Mouse (Mus musculus): ENCODE results near the gene Arhgef7. TPM values are rescaled to one million over a fixed set of nuclear protein-coding genes. Genes with fewer than 3 reads are reported as not detected.

Gene Arhgef7
- polyA plus RNA-seq (2014; fragmentation: Nextera tagmentation; extraction: Ambion mirVana): 54.3 and 57.0 TPM in 2 replicates

DNA sequence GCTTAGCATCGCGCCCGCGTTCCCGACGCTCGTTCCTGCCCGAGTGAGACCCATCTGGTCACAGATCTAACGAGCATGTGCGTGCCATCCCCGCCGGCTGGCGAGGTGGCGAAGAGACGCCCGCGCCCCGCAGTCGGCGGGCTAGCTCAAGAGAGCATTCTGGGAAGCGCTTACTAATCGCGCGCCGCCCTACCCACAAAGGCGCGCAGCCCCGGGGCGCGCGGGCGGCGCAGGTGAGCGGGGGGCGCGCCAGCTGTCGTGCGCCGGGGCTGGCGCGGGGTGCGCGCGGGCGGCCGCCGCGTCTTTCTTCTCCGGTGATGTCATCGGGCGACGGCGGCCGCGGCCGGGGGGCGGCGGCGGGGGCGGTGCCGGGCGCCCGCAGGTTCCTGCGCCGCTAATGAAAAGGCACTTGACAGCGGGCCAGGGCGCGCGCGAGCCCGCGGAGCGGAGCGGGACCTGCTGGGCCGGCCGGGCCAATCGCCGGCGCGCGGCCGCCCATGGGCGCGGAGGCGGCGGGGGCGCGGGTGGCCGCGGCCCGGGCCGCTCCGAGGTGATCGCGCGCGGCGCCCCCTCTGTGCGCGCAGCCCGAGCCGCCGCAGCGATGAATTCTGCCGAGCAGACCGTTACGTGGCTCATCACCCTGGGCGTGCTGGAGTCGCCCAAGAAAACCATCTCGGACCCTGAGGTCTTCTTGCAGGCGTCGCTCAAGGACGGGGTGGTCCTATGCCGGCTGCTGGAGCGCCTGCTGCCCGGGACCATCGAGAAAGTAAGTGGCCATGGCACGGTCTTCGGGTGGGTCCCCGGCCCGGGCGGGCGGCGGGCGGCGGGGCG is at the start of gene Arhgef7:
Gene Arhgef7, plus strand, starts transcription at position 71 of the 831 bp plus-strand sequence.
- Histone ChIP-seq H3K9me3 (ENCODE audit: control insufficient read depth, low read length) (no peaks in the 10 kb centered on the region), H3K36me3 (ENCODE audit: control insufficient read depth, insufficient read depth, low read length) (no peaks in the 10 kb centered on the region), H3K4me2 (replicated peaks; ENCODE audit: low read depth, low read length) (peak within 1 kb of the TSS; percentile 54), H3K9ac (ENCODE audit: low read depth, low read length) (peak within 1 kb of the TSS; percentile 83), H3K4me1 (replicated peaks; ENCODE audit: control insufficient read depth, insufficient read depth, low read length) (peaks cover 2% of the 10 kb centered on the region; the same call in 1 of the 2 replicates), H3K27me3 (ENCODE audit: control insufficient read depth, insufficient read depth, low read length) (peaks cover 3% of the 10 kb centered on the region; the same call in 1 of the 2 replicates), H3K4me3 (ENCODE audit: low read depth, low read length) (peak within 1 kb of the TSS; percentile 57), H3K27ac (ENCODE audit: low read depth, low read length) (peak within 1 kb of the TSS; percentile 99)
- ATAC-seq (ENCODE audit: low FRiP score) (peak; percentile 91), DNase-seq (ENCODE audit: low spot score) (peak; percentile 89)
- under 1% methylated on average over 81 of the region's 127 CpGs for WGBS

DNA sequence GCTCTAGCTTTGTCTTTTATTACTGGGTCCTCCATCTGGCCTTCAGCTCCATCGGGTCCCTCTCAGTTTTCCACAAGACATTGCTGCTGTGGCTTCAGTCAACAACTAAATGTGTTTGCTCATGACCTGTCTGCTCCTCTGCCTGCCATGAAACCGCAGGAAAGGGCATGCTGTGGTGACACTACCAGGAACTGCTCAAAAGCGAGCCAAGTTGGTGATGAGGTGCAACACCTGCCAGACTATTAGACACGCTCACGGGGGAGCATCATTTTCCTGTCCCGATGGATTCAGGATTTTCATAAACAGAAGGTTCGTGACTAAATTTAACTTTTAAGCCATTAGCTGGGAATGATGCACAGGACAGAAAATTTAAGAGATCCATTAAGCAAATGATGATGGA is 43.0 kb upstream of the Arhgef7 start:
- no peaks in the 10 kb centered on the region for H3K36me3 ChIP-seq (ENCODE audit: control insufficient read depth, insufficient read depth, low read length)
- 91% methylated on average over 7 of the region's 7 CpGs for WGBS

DNA sequence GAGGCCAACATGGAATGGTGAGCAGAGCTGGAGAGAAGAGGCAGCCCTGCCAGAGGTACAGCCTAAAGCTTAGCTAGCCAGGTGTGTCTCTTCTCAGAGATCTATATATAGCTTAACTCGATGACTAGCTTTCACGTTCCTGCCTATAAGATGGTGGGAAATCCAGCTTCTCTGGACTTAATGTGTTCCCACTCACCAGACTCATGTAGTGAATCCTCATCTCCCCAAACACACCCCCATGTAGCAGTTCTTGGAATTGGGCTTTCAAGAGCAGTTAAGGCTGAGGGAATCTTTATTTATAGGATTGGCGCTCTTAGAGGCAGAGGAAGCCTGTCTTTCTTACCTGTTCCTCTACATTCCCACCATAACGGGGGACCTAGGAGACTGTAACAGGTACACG is 40.3 kb upstream of the Arhgef7 start:
- Histone ChIP-seq H3K9ac (ENCODE audit: low read depth, low read length) (no peak overlapping the region), H3K4me3 (ENCODE audit: low read depth, low read length) (no peak overlapping the region), H3K4me2 (replicated peaks; ENCODE audit: low read depth, low read length) (no peak overlapping the region), H3K4me1 (replicated peaks; ENCODE audit: control insufficient read depth, insufficient read depth, low read length) (no peaks in the 10 kb centered on the region), H3K9me3 (ENCODE audit: control insufficient read depth, low read length) (no peaks in the 10 kb centered on the region), H3K27ac (ENCODE audit: low read depth, low read length) (no peak overlapping the region), H3K36me3 (ENCODE audit: control insufficient read depth, insufficient read depth, low read length) (no peaks in the 10 kb centered on the region), H3K27me3 (ENCODE audit: control insufficient read depth, insufficient read depth, low read length) (no peaks in the 10 kb centered on the region)
- 90% methylated on average over 5 of the region's 5 CpGs for WGBS
- ATAC-seq (ENCODE audit: low FRiP score): no peak
- DNase-seq (ENCODE audit: low spot score): no peak

More for the DNA sequence above, 43.0 kb upstream of the Arhgef7 start:
- ATAC-seq (ENCODE audit: low FRiP score): no peak
- H3K4me3 ChIP-seq (ENCODE audit: low read depth, low read length): no peak overlapping the region
- no peak overlapping the region for H3K4me2 ChIP-seq (replicated peaks; ENCODE audit: low read depth, low read length)
- DNase-seq (ENCODE audit: low spot score): no peak
- H3K9ac ChIP-seq (ENCODE audit: low read depth, low read length): no peak overlapping the region
- H3K27me3 ChIP-seq (ENCODE audit: control insufficient read depth, insufficient read depth, low read length): no peaks in the 10 kb centered on the region
- H3K9me3 ChIP-seq (ENCODE audit: control insufficient read depth, low read length): no peaks in the 10 kb centered on the region
- no peaks in the 10 kb centered on the region for H3K4me1 ChIP-seq (replicated peaks; ENCODE audit: control insufficient read depth, insufficient read depth, low read length)
- H3K27ac ChIP-seq (ENCODE audit: low read depth, low read length): no peak overlapping the region

- Histone ChIP-seq H3K4me3 (ENCODE audit: low read depth, low read length) (no peak overlapping the region), H3K4me2 (replicated peaks; ENCODE audit: low read depth, low read length) (no peak overlapping the region), H3K27me3 (ENCODE audit: control insufficient read depth, insufficient read depth, low read length) (no peaks in the 10 kb centered on the region), H3K27ac (ENCODE audit: low read depth, low read length) (no peak overlapping the region), H3K9me3 (ENCODE audit: control insufficient read depth, low read length) (no peaks in the 10 kb centered on the region), H3K9ac (ENCODE audit: low read depth, low read length) (no peak overlapping the region), H3K4me1 (replicated peaks; ENCODE audit: control insufficient read depth, insufficient read depth, low read length) (no peaks in the 10 kb centered on the region), H3K36me3 (ENCODE audit: control insufficient read depth, insufficient read depth, low read length) (no peaks in the 10 kb centered on the region)
- DNase-seq (ENCODE audit: low spot score) (no peak), ATAC-seq (ENCODE audit: low FRiP score) (no peak)
- 62% methylated on average over 7 of the region's 7 CpGs for WGBS
Measured at GRCm38 (mm10) chr8:11689945-11690344, 37.6 kb upstream of the Arhgef7 start.

DNA sequence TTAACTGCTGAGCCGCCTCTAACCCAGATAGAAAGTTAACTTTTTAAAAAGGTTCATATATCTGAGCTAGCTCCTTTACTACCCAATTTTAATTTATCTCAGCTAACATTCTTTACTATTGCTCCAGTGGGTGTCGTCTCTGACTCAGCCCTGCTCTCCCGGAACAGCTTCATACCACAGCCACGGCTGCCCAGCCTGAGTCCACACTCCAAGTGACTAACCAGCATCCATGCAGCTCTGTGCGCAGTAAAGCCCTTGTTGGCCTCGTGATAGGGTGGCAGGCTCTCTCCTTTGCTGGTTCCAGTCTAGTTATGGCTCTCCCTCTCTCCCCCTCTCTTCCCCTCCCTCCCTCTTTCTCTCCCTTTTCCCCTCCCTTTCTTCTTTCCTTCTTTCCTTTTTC is 36.2 kb upstream of the Arhgef7 start:
- 95% methylated on average over 6 of the region's 6 CpGs for WGBS
- no peak overlapping the region for H3K4me3 ChIP-seq (ENCODE audit: low read depth, low read length)
- H3K4me1 ChIP-seq (replicated peaks; ENCODE audit: control insufficient read depth, insufficient read depth, low read length): no peaks in the 10 kb centered on the region
- no peaks in the 10 kb centered on the region for H3K9me3 ChIP-seq (ENCODE audit: control insufficient read depth, low read length)
- no peaks in the 10 kb centered on the region for H3K36me3 ChIP-seq (ENCODE audit: control insufficient read depth, insufficient read depth, low read length)
- no peak overlapping the region for H3K4me2 ChIP-seq (replicated peaks; ENCODE audit: low read depth, low read length)
- no peak overlapping the region for H3K27ac ChIP-seq (ENCODE audit: low read depth, low read length)
- DNase-seq (ENCODE audit: low spot score) (no peak), ATAC-seq (ENCODE audit: low FRiP score) (no peak)
- no peaks in the 10 kb centered on the region for H3K27me3 ChIP-seq (ENCODE audit: control insufficient read depth, insufficient read depth, low read length)
- H3K9ac ChIP-seq (ENCODE audit: low read depth, low read length): no peak overlapping the region

DNA sequence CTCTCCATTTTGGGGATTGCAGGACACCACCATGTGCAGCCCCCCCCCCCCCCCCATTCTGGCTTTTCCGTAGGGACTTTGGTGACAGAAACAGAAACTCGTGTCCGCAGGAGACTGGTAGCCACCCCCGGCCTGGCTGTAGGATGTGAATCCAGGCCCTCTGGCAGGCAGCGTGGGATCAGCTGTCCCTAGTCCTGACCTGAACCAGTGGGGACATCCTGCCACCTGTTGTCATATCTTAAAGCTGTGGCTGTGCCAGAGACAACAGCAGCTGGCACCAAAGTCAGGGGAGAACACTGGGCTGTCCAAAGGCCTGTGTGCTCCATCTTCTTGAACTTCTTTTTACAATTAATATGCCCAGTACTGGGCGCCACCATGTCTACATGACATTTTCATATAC is 35.8 kb upstream of the Arhgef7 start:
- no peaks in the 10 kb centered on the region for H3K4me1 ChIP-seq (replicated peaks; ENCODE audit: control insufficient read depth, insufficient read depth, low read length)
- no peak for DNase-seq (ENCODE audit: low spot score)
- H3K27ac ChIP-seq (ENCODE audit: low read depth, low read length): no peak overlapping the region
- no peaks in the 10 kb centered on the region for H3K27me3 ChIP-seq (ENCODE audit: control insufficient read depth, insufficient read depth, low read length)
- H3K9ac ChIP-seq (ENCODE audit: low read depth, low read length): no peak overlapping the region
- 86% methylated on average over 6 of the region's 6 CpGs for WGBS
- no peak overlapping the region for H3K4me2 ChIP-seq (replicated peaks; ENCODE audit: low read depth, low read length)
- H3K4me3 ChIP-seq (ENCODE audit: low read depth, low read length): no peak overlapping the region
- no peak for ATAC-seq (ENCODE audit: low FRiP score)
- H3K9me3 ChIP-seq (ENCODE audit: control insufficient read depth, low read length): no peaks in the 10 kb centered on the region
- H3K36me3 ChIP-seq (ENCODE audit: control insufficient read depth, insufficient read depth, low read length): no peaks in the 10 kb centered on the region

- no peaks in the 10 kb centered on the region for H3K27me3 ChIP-seq (ENCODE audit: control insufficient read depth, insufficient read depth, low read length)
- H3K4me2 ChIP-seq (replicated peaks; ENCODE audit: low read depth, low read length): no peak overlapping the region
- DNase-seq (ENCODE audit: low spot score): no peak
- H3K9ac ChIP-seq (ENCODE audit: low read depth, low read length): no peak overlapping the region
- no peaks in the 10 kb centered on the region for H3K36me3 ChIP-seq (ENCODE audit: control insufficient read depth, insufficient read depth, low read length)
- H3K4me3 ChIP-seq (ENCODE audit: low read depth, low read length): no peak overlapping the region
- H3K27ac ChIP-seq (ENCODE audit: low read depth, low read length): no peak overlapping the region
- no peaks in the 10 kb centered on the region for H3K9me3 ChIP-seq (ENCODE audit: control insufficient read depth, low read length)
- H3K4me1 ChIP-seq (replicated peaks; ENCODE audit: control insufficient read depth, insufficient read depth, low read length): no peaks in the 10 kb centered on the region
- no peak for ATAC-seq (ENCODE audit: low FRiP score)
- 71% methylated on average over 1 of the region's 1 CpGs for WGBS
Measured at GRCm38 (mm10) chr8:11692455-11692854, 35.1 kb upstream of the Arhgef7 start.

DNA sequence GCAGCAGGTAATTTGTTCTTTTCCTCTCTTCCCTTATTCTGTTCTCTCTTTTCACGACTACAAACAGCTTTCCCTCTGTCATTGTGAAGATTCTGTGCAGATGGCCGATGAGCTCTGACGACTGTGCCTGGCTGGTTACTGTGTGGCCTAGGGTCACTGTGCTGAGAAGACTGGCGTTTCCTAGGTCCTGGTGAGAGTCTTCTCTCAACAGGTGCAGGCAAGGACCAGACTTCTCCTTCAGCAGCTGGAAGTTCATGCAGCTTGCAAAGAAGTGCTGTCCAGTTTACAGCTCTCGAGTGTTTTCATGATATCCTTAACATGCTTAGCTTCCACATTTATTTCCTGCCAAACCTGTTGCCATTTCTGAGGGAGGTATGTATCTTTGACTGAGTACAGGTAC is 33.5 kb upstream of the Arhgef7 start:
- no peak overlapping the region for H3K27ac ChIP-seq (ENCODE audit: low read depth, low read length)
- H3K27me3 ChIP-seq (ENCODE audit: control insufficient read depth, insufficient read depth, low read length): no peaks in the 10 kb centered on the region
- no peak overlapping the region for H3K4me2 ChIP-seq (replicated peaks; ENCODE audit: low read depth, low read length)
- no peaks in the 10 kb centered on the region for H3K4me1 ChIP-seq (replicated peaks; ENCODE audit: control insufficient read depth, insufficient read depth, low read length)
- 86% methylated on average over 5 of the region's 5 CpGs for WGBS
- H3K4me3 ChIP-seq (ENCODE audit: low read depth, low read length): no peak overlapping the region
- H3K9ac ChIP-seq (ENCODE audit: low read depth, low read length): no peak overlapping the region
- DNase-seq (ENCODE audit: low spot score) (no peak), ATAC-seq (ENCODE audit: low FRiP score) (no peak)
- no peaks in the 10 kb centered on the region for H3K36me3 ChIP-seq (ENCODE audit: control insufficient read depth, insufficient read depth, low read length)
- H3K9me3 ChIP-seq (ENCODE audit: control insufficient read depth, low read length): no peaks in the 10 kb centered on the region

- Histone ChIP-seq H3K27ac (ENCODE audit: low read depth, low read length) (no peak overlapping the region), H3K9me3 (ENCODE audit: control insufficient read depth, low read length) (no peaks in the 10 kb centered on the region), H3K9ac (ENCODE audit: low read depth, low read length) (no peak overlapping the region), H3K4me3 (ENCODE audit: low read depth, low read length) (no peak overlapping the region), H3K4me1 (replicated peaks; ENCODE audit: control insufficient read depth, insufficient read depth, low read length) (0 out of 2 replicates have a peak, but pooled peaks cover 4% of the 10 kb centered on the region), H3K36me3 (ENCODE audit: control insufficient read depth, insufficient read depth, low read length) (no peaks in the 10 kb centered on the region), H3K27me3 (ENCODE audit: control insufficient read depth, insufficient read depth, low read length) (no peaks in the 10 kb centered on the region), H3K4me2 (replicated peaks; ENCODE audit: low read depth, low read length) (no peak overlapping the region)
- DNase-seq (ENCODE audit: low spot score) (no peak), ATAC-seq (ENCODE audit: low FRiP score) (no peak)
- 94% methylated on average over 3 of the region's 3 CpGs for WGBS
Measured at GRCm38 (mm10) chr8:11696176-11696575, 31.3 kb upstream of the Arhgef7 start.

Measured in hindbrain, embryonic 11.5 days (tissue).